Mouse (Mus musculus) right cerebral cortex, postnatal 25 days (tissue): ENCODE measurements around the gene Zbtb20.

Experiments used
- DNase-seq: peaks from one replicate; pipeline ENCODE4 v3.0.0; 2022

Zbtb20 gene

GRCm38 (mm10) chr16:43221313-43221712 is 345.6 kb downstream of the Zbtb20 start:
- DNase-seq: no peak

- no peak for DNase-seq
Measured at GRCm38 (mm10) chr16:43230253-43230652, 354.6 kb downstream of the Zbtb20 start.

GRCm38 (mm10) chr16:43234249-43234648 is 358.6 kb downstream of the Zbtb20 start:
- DNase-seq: no peak

GRCm38 (mm10) chr16:43235317-43235716 is 359.6 kb downstream of the Zbtb20 start:
- DNase-seq: no peak

GRCm38 (mm10) chr16:43235721-43236159 is 360.1 kb downstream of the Zbtb20 start:
- no peak for DNase-seq

- DNase-seq: no peak
Measured at GRCm38 (mm10) chr16:43237551-43237950, 361.9 kb downstream of the Zbtb20 start.

GRCm38 (mm10) chr16:43247026-43247425 is 371.3 kb downstream of the Zbtb20 start:
- DNase-seq: no peak

- no peak for DNase-seq
Measured at GRCm38 (mm10) chr16:43253077-43253476, 377.4 kb downstream of the Zbtb20 start.

- no peak for DNase-seq
Measured at GRCm38 (mm10) chr16:43253746-43254145, 378.1 kb downstream of the Zbtb20 start.

GRCm38 (mm10) chr16:43256191-43256899 is 380.7 kb downstream of the Zbtb20 start:
- no peak for DNase-seq

GRCm38 (mm10) chr16:43256900-43257281 is 381.2 kb downstream of the Zbtb20 start:
- no peak for DNase-seq

- no peak for DNase-seq
Measured at GRCm38 (mm10) chr16:43259466-43259865, 383.8 kb downstream of the Zbtb20 start.

GRCm38 (mm10) chr16:43260862-43261261 is 385.2 kb downstream of the Zbtb20 start:
- no peak for DNase-seq

GRCm38 (mm10) chr16:43274057-43274595 is 398.4 kb downstream of the Zbtb20 start:
- no peak for DNase-seq

GRCm38 (mm10) chr16:43276764-43277163 is 401.1 kb downstream of the Zbtb20 start:
- no peak for DNase-seq

- DNase-seq: no peak
Measured at GRCm38 (mm10) chr16:43286319-43286718, 410.6 kb downstream of the Zbtb20 start.

- no peak for DNase-seq
Measured at GRCm38 (mm10) chr16:43286783-43287383, 411.2 kb downstream of the Zbtb20 start.

GRCm38 (mm10) chr16:43291423-43291822 is 415.7 kb downstream of the Zbtb20 start:
- no peak for DNase-seq

GRCm38 (mm10) chr16:43297953-43298596 is 422.4 kb downstream of the Zbtb20 start:
- DNase-seq: no peak

GRCm38 (mm10) chr16:43300420-43300819 is 424.7 kb downstream of the Zbtb20 start:
- no peak for DNase-seq

- DNase-seq: no peak
Measured at GRCm38 (mm10) chr16:43302171-43302570, 426.5 kb downstream of the Zbtb20 start.

GRCm38 (mm10) chr16:43303245-43304197 is 427.8 kb downstream of the Zbtb20 start:
- DNase-seq: no peak
